ENCODE assay signal across 8 mouse cellular contexts in the genomic region with DNA sequence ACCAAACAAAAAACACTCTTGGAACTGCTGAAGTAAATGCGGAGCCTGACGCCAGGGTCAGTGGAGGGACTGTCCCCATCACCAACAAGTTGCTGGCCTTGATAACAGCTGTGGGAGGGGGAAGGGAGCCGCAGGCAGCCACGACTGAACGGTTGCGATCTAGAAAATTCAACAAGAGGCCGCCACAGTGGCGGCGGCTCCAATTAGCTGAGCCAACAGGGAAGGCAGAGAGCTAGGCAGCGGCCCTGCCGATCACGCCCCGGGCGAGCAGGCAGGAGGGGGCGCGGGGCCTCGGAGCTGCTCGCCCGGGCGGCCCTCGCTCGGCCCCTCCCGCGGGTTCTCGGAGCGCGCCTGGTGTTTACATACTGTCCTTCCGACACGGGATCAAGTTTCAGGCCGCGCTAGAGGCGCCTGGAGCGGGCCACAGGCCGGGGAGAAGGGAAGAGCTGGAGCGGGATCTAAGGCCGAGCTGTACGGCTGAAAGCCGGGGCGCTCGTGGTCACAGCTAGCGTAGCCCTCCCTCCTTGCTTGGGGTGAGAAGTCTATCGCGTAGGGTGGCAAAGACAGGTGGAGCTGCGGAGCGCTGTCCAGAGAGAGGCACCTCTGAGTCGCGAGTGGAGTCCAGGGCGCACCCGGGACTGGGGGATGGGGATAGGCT. TPM values are rescaled to one million over a fixed set of nuclear protein-coding genes. Genes with fewer than 3 reads are reported as not detected.
DNase-seq lines count a peak whose midpoint lies in the region; ATAC-seq and TF ChIP-seq lines count a peak whose summit lies in the region.

No protein-coding gene starts in this region.

- H3K27ac ChIP-seq in intestine, postnatal 0 days (ENCODE audit: low read depth, low read length) = peak overlapping the region; percentile 41
- H3K27ac ChIP-seq in stomach, embryonic 14.5 days (ENCODE audit: low read length) = peak overlapping the region; percentile 66

- H3K9me3 ChIP-seq in intestine, postnatal 0 days (ENCODE audit: control insufficient read depth) = no peaks in the 10 kb centered on the region
- H3K9me3 ChIP-seq in stomach, embryonic 14.5 days (ENCODE audit: control insufficient read depth, low read depth, low read length) = no peaks in the 10 kb centered on the region

- ATAC-seq in intestine, postnatal 0 days = peak; percentile 41
- ATAC-seq in stomach, embryonic 14.5 days (ENCODE audit: insufficient number of reproducible peaks, insufficient read depth, low FRiP score, low read depth) = peak; percentile 47

- peak overlapping the region; percentile 78 for H3K4me2 ChIP-seq in intestine, postnatal 0 days (replicated peaks; ENCODE audit: low read depth)
- peak overlapping the region; percentile 69 for H3K4me2 ChIP-seq in stomach, embryonic 14.5 days (replicated peaks; ENCODE audit: low read depth, low read length)

- peak overlapping the region; percentile 26; the same call in 1 of the 2 replicates for H3K9ac ChIP-seq in intestine, postnatal 0 days (ENCODE audit: low read depth, low read length)
- no peak overlapping the region for H3K9ac ChIP-seq in stomach, embryonic 14.5 days (replicated peaks; ENCODE audit: low read depth, low read length)

- TF ChIP-seq CTCF in intestine, postnatal 0 days (IDR thresholded peaks at IDR 0.05; ENCODE audit: low read depth) = peak; percentile 13; the same call in 1 of the 2 replicates

- H3K36me3 ChIP-seq in intestine, postnatal 0 days (ENCODE audit: control insufficient read depth, insufficient read depth) = no peaks in the 10 kb centered on the region
- no peaks in the 10 kb centered on the region for H3K36me3 ChIP-seq in stomach, embryonic 14.5 days (ENCODE audit: control insufficient read depth, insufficient read depth, low read length)

- WGBS in intestine, postnatal 0 days = 2% methylated on average over 46 of the region's 49 CpGs
- 2% methylated on average over 49 of the region's 49 CpGs for WGBS in stomach, embryonic 14.5 days

- DNase-seq in adrenal gland, adult 2 months = peak; percentile 68
- no peak for DNase-seq in adrenal gland, adult 8-10 months
- DNase-seq in adrenal gland, postnatal 10 days = peak; percentile 59
- DNase-seq in gastrocnemius, postnatal 25 days = peak; percentile 74
- peak; percentile 67 for DNase-seq in lung, postnatal 14 days
- DNase-seq in frontal cortex, adult 2 months (ENCODE audit: extremely low spot score in 1 of 2, low spot score in 1 of 2) = no peak

- no peaks in the 10 kb centered on the region for H3K4me1 ChIP-seq in intestine, postnatal 0 days (replicated peaks; ENCODE audit: control insufficient read depth, insufficient read depth, low read length)
- peaks cover 14% of the 10 kb centered on the region for H3K4me1 ChIP-seq in stomach, embryonic 14.5 days (ENCODE audit: control insufficient read depth, insufficient read depth, low read length)

- H3K4me3 ChIP-seq in intestine, postnatal 0 days (ENCODE audit: low read depth, low read length) = peak overlapping the region; percentile 23
- peak overlapping the region; percentile 13 for H3K4me3 ChIP-seq in stomach, embryonic 14.5 days (ENCODE audit: low read depth, low read length)

- H3K27me3 ChIP-seq in intestine, postnatal 0 days (replicated peaks; ENCODE audit: control insufficient read depth, insufficient read depth, low read length) = peaks cover 14% of the 10 kb centered on the region; the same call in 1 of the 2 replicates
- H3K27me3 ChIP-seq in stomach, embryonic 14.5 days (ENCODE audit: control insufficient read depth, insufficient read depth, low read length) = peaks cover 12% of the 10 kb centered on the region; the same call in 1 of the 2 replicates

RNA-seq across cellular contexts. Expression of gene Bcor, which starts 26.8 kb away (rescaled TPM):
- total RNA-seq in adrenal gland, adult 2 months (2021) = 10 to 100 TPM; 11.8 to 16.9 TPM
- polyA plus RNA-seq in adrenal gland, adult 2 months (2012; rRNA removed) = 7.5 and 9.3 TPM in 2 replicates
- 10 to 100 TPM; 15.7 to 26.8 (median 19.2) TPM for total RNA-seq in adrenal gland, adult 8-10 months (2022)
- 10 to 100 TPM; 21.1 to 23.3 TPM for total RNA-seq in adrenal gland, postnatal 10 days (2021)
- total RNA-seq in gastrocnemius, postnatal 25 days (2021) = 10 to 100 TPM; 10.1 to 13.7 TPM
- polyA plus RNA-seq in intestine, postnatal 0 days (2015; fragmentation: Nextera tagmentation; extraction: Ambion mirVana) = 4.2 and 4.8 TPM in 2 replicates
- polyA plus RNA-seq in stomach, embryonic 14.5 days (2014; fragmentation: Nextera tagmentation; extraction: Ambion mirVana) = 20.6 and 21.2 TPM in 2 replicates
- polyA plus RNA-seq in frontal cortex, adult 2 months (2012; rRNA removed) = 13.9 and 17.2 TPM in 2 replicates

Comparison
In these comparisons a context has a peak if more than half of its experiments do, and no peak if none do; other contexts are left out.
1. DNase-seq: peak in adrenal gland, adult 2 months (single experiment), adrenal gland, postnatal 10 days (single experiment), gastrocnemius, postnatal 25 days (single experiment) and lung, postnatal 14 days (single experiment); none in adrenal gland, adult 8-10 months (single experiment) and frontal cortex, adult 2 months (0 of 2).